Mouse (Mus musculus) left cerebral cortex, adult 2 months (tissue): ENCODE results near the gene Tet1. TPM values are rescaled to one million over a fixed set of nuclear protein-coding genes. Genes with fewer than 3 reads are reported as not detected.

Experiments used
- DNase-seq, 2 experiments: peaks; one replicate each; pipeline ENCODE4 v3.0.0; 2021 to 2022; ENCODE audit warnings: low spot score in 2 of 2, mixed read lengths in 1 of 2; ENCODE audit errors: extremely low spot score in 1 of 2
- H3K27ac ChIP-seq: fragments of 200-600 bp; 2 replicates; pipeline ENCODE4 v1.8.1; 2022
- H3K4me3 ChIP-seq: fragments of 200-600 bp; 2 replicates; pipeline ENCODE4 v1.8.1; 2022
- CTCF ChIP-seq: fragments of 200-600 bp; IDR thresholded peaks from 2 replicates; pipeline ENCODE4 v1.8.1; 2022; ENCODE audit warnings: antibody characterized with exemption, mild to moderate bottlenecking, moderate library complexity
- intact Hi-C: fragments of 180-260 bp; cut with DNase I; formaldehyde crosslinking; loops from one replicate; pipeline ENCODE4 v1.15.1; 2025
- total RNA-seq, 2 experiments: library from RNA; stranded (reverse); gene quantifications; 2 replicates each; pipeline ENCODE4 v1.2.3; 2021

The Tet1 gene
- total RNA-seq, 2 experiments from 2014 or later: 14.4 to 15.4 TPM

GRCm38 (mm10) chr10:62886799-62887591 lies 21.8 kb downstream of the Tet1 start:
- no peak for DNase-seq
- no peak overlapping the region for H3K27ac ChIP-seq
- TF ChIP-seq CTCF: no peak
- H3K4me3 ChIP-seq: peak overlapping the region; percentile 50
- intact Hi-C loops: no loop called here

GRCm38 (mm10) chr10:62885969-62886798 lies 22.6 kb downstream of the Tet1 start:
- intact Hi-C loops: no loop called here
- H3K4me3 ChIP-seq: peak overlapping the region; percentile 50
- TF ChIP-seq CTCF: no peak
- no peak overlapping the region for H3K27ac ChIP-seq
- no peak for DNase-seq

- no peak for DNase-seq
- H3K4me3 ChIP-seq: no peak overlapping the region; the same call in 1 of the 2 replicates
- intact Hi-C loops: no loop called here
- no peak overlapping the region for H3K27ac ChIP-seq
- TF ChIP-seq CTCF: no peak
Observed at GRCm38 (mm10) chr10:62885460-62885859, 23.3 kb downstream of the Tet1 start.

DNA sequence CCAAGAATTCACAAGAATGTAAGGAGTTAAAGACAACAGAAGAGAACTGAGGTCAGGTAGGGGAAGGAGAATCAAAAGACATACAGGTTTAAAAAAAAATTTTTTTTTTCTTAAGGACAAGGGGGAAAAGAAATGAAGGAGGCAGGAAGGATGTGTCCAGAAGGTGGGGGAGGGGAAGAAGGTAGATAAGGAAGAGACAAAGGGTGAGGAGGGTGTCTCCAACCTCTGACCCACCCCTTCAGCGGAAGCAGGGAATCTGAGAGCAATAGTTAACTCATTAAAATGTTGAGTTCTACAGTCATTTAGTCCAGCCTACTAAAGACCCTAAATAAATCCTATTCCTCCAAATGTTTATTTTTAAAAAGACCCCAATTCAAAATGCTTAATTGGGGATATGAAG lies 24.3 kb downstream of the Tet1 start:
- intact Hi-C loops: no loop called here
- no peak for DNase-seq
- Histone ChIP-seq H3K27ac (no peak overlapping the region), H3K4me3 (no peak overlapping the region)
- TF ChIP-seq CTCF: no peak

GRCm38 (mm10) chr10:62883933-62884372 lies 24.8 kb downstream of the Tet1 start:
- TF ChIP-seq CTCF: no peak; the same call in none of the 2 replicates

GRCm38 (mm10) chr10:62881211-62881610 lies 27.6 kb downstream of the Tet1 start:
- no peak overlapping the region for H3K27ac ChIP-seq
- H3K4me3 ChIP-seq: no peak overlapping the region
- intact Hi-C loops: no loop called here
- no peak for DNase-seq
- peak; percentile 48 for TF ChIP-seq CTCF

More at GRCm38 (mm10) chr10:62883933-62884372, 24.8 kb downstream of the Tet1 start:
- no peak overlapping the region for H3K4me3 ChIP-seq
- no peak for DNase-seq
- intact Hi-C loops: no loop called here
- H3K27ac ChIP-seq: no peak overlapping the region

- Histone ChIP-seq H3K27ac (no peak overlapping the region), H3K4me3 (no peak overlapping the region)
- no peak for DNase-seq
- intact Hi-C loops: no loop called here
- TF ChIP-seq CTCF: no peak
Observed at GRCm38 (mm10) chr10:62878056-62878455, 30.7 kb downstream of the Tet1 start.

GRCm38 (mm10) chr10:62875565-62875964 lies 33.2 kb downstream of the Tet1 start:
- DNase-seq: no peak
- H3K4me3 ChIP-seq: no peak overlapping the region
- H3K27ac ChIP-seq: no peak overlapping the region
- no peak for TF ChIP-seq CTCF
- intact Hi-C loops: no loop called here

DNA sequence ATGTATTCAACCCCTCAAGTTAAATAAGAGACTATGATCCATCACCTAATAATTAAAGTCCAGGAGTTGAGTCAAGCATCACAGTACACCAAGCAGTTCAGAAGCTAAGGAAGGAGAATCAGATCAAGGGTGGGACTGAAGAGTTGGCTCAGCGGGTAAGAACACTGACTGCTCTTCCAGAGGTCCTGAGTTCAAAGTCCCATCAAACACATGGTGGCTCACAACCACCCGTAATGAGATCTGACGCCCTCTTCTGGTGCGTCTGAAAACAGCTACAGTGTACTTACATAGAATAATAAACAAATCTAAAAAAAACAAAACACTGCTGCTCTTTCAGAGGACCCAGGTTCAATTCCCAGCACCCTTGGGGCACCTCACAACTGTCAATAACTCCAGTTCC lies 34.0 kb downstream of the Tet1 start:
- no peak overlapping the region for H3K4me3 ChIP-seq
- no peak; the same call in 1 of the 2 replicates for TF ChIP-seq CTCF
- intact Hi-C loops: no loop called here
- no peak for DNase-seq
- H3K27ac ChIP-seq: no peak overlapping the region

DNA sequence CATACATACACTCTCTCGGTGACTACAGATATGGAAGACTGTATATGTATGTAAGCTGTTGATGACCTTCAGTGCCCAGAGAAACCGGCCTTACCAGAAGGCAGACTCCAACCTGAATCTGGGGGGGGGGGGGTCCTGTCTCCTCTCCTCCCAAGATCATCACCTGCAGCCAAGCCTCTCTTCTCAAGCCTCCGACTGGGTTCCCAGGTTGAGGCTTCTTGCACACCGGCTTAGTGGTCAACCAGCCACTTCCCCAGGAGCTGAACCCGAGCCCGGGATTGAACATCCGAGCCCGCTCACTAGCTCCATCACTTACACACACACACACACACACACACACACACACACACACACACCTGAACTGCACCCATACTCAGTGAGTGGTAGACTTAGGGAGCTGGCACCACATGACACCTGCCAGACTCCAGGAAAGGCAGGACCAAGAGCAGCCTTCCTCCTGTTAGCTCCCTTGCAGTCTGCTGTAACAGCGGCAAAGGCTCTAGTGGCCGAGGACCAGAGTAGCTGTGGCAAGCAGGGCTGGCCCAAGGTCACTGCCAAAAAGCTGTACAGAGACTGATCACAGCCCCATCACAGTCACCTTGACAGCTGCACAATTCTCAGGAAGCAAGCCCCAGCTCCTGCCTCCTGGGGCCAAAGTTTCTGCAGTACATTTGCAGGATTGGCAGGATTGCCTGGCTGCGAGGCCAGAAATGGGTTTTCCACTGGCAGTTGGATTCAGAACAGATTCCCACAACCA lies 42.6 kb downstream of the Tet1 start:
- Histone ChIP-seq H3K27ac (peak overlapping the region; percentile 96), H3K4me3 (peak overlapping the region; percentile 62)
- peak; percentile 25 to 30 for DNase-seq
- TF ChIP-seq CTCF: no peak; the same call in 1 of the 2 replicates
- intact Hi-C loops: loop anchor here (2.0 to 5.0 kb wide), 3 partner anchors 15 to 116 kb away; partner anchors contain the start of genes Rufy2 and Slc25a16
